Mouse (Mus musculus) midbrain, embryonic 14.5 days (tissue): Measurements from ENCODE around the gene Gm26602. TPM values are rescaled to one million over a fixed set of nuclear protein-coding genes. Genes with fewer than 3 reads are reported as not detected.
A peak's percentile ranks its signal among the peaks of the same experiment; 100 is the strongest.
"Not testable (repeated sequence)": the region's sequence is repeated elsewhere in the genome, so short reads cannot be mapped to it uniquely, and the experiment has no call there.

ENCODE experiments used
- ATAC-seq: fragments of 200-750 bp; cut with Nextera tagmentation; 2 replicates; pipeline ENCODE4 v1.8.0; 2017; ENCODE audit warnings: moderate number of reproducible peaks, moderate library complexity; ENCODE audit not compliant: low FRiP score, low TSS enrichment
- DNase-seq: peaks from one replicate; pipeline ENCODE4 v3.0.0-alpha.2; 2015
- H3K27ac ChIP-seq: fragments of 300-500 bp; sonication (generic); replicated peaks from 2 replicates; pipeline ENCODE4 v1.5.1; 2014; ENCODE audit warnings: mild to moderate bottlenecking, low read depth, low read length, moderate library complexity
- H3K27me3 ChIP-seq: fragments of 300-500 bp; sonication (generic); 2 replicates; pipeline ENCODE4 v1.6.1; 2014; ENCODE audit warnings: low read length, control low read depth, mixed read lengths; ENCODE audit not compliant: control insufficient read depth, insufficient read depth
- H3K36me3 ChIP-seq: fragments of 300-500 bp; sonication (generic); 2 replicates; pipeline ENCODE4 v1.6.1; 2014; ENCODE audit warnings: low read length, control low read depth; ENCODE audit not compliant: control insufficient read depth, insufficient read depth
- H3K4me1 ChIP-seq: fragments of 300-500 bp; sonication (generic); 2 replicates; pipeline ENCODE4 v1.6.1; 2014; ENCODE audit warnings: mild to moderate bottlenecking, antibody characterized with exemption, low read length, control low read depth; ENCODE audit not compliant: control insufficient read depth, insufficient read depth
- H3K4me2 ChIP-seq: fragments of 300-500 bp; sonication (generic); 2 replicates; pipeline ENCODE4 v1.6.1; 2014; ENCODE audit warnings: mild to moderate bottlenecking, low read length, moderate library complexity
- H3K4me3 ChIP-seq: fragments of 300-500 bp; sonication (generic); replicated peaks from 2 replicates; pipeline ENCODE4 v1.5.1; 2014; ENCODE audit warnings: low read depth, low read length
- H3K9ac ChIP-seq: fragments of 300-500 bp; sonication (generic); replicated peaks from 2 replicates; pipeline ENCODE4 v1.6.1; 2014; ENCODE audit warnings: mild to moderate bottlenecking, low read length, moderate library complexity
- H3K9me3 ChIP-seq: fragments of 300-500 bp; sonication (generic); 2 replicates; pipeline ENCODE4 v1.6.1; 2016; ENCODE audit warnings: low read length, control low read depth, mixed read lengths; ENCODE audit not compliant: control insufficient read depth
- WGBS: fragments of 180-500 bp; shearing (Covaris S2); extraction: QIAGEN DNeasy Blood & Tissue Kit; methylation state at CpG from one replicate; pipeline ENCODE4 v1.1.7; 2014; 5-methylcytosine and 5-hydroxymethylcytosine counted together
- polyA plus RNA-seq: library from polyadenylated mRNA; unstranded; fragments of >200 nt; fragmentation: Nextera tagmentation; extraction: Ambion mirVana; gene quantifications from 2 replicates; pipeline ENCODE4 v1.2.1, GENCODE M21; 2014

Gm26602 gene
- polyA plus RNA-seq, 1 experiment from 2014 or later, result 8.6 TPM

DNA sequence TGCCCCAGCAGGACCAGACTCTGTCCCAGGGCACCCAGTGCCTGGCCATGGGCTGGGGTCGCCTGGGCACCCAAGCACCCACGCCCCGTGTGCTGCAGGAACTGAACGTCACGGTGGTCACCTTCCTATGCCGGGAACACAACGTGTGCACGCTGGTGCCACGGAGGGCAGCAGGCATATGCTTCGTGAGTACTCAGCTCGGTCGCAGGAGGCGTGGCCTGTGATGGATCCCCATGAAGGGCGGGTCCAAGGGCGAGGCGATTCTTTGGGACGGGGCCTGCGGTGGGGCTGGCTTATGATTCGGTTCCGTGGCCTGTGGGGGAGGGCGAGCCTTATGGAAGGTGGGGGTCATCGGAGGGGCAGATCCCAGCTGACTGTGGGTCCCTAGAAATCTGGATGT is 28.7 kb upstream of the Gm26602 start:
- H3K36me3 ChIP-seq, result no peaks in the 10 kb centered on the region
- H3K4me2 ChIP-seq, result peak overlapping the region; percentile 29
- H3K9me3 ChIP-seq, result no peaks in the 10 kb centered on the region
- no peak overlapping the region for H3K4me3 ChIP-seq
- no peak overlapping the region for H3K27ac ChIP-seq
- WGBS, result 5% methylated on average over 22 of the region's 22 CpGs
- DNase-seq (no peak), ATAC-seq (no peak)
- no peak overlapping the region for H3K9ac ChIP-seq
- no peaks in the 10 kb centered on the region for H3K4me1 ChIP-seq
- no peaks in the 10 kb centered on the region; the same call in 1 of the 2 replicates for H3K27me3 ChIP-seq

- H3K27ac ChIP-seq, result no peak overlapping the region
- 0 out of 2 replicates have a peak, but pooled peaks have one; percentile 32 for ATAC-seq
- no peaks in the 10 kb centered on the region for H3K36me3 ChIP-seq
- H3K4me2 ChIP-seq, result no peak overlapping the region
- H3K9ac ChIP-seq, result no peak overlapping the region
- H3K9me3 ChIP-seq, result no peaks in the 10 kb centered on the region
- no peak overlapping the region for H3K4me3 ChIP-seq
- H3K27me3 ChIP-seq, result no peaks in the 10 kb centered on the region; the same call in 1 of the 2 replicates
- WGBS, result 14% methylated on average over 22 of the region's 22 CpGs
- H3K4me1 ChIP-seq, result no peaks in the 10 kb centered on the region
- DNase-seq, result peak; percentile 88
These were observed 27.2 kb upstream of the Gm26602 start for GRCm38 (mm10) chr10:79883297-79884084.

DNA sequence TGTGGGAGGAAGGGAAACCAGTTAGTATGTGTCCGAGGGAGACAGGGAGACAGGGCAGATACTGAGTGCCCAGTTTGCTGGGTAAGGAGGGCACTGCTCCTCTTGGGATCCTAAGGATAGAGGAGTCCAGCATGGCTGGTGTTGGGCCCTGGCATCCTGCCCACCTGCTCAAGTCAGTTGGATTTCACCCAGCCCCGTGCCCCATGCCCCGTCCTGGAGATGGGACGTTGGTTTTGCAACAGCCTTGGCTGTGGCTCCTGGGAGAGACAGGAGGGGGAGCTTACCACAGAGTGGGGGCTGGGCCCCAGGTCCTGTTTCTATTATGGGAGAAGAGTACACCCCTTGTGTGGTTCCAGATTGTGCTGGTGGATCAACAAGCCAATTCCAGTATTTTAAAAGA is 26.2 kb upstream of the Gm26602 start:
- Histone ChIP-seq H3K4me1 (no peaks in the 10 kb centered on the region), H3K27ac (no peak overlapping the region), H3K9me3 (no peaks in the 10 kb centered on the region), H3K9ac (no peak overlapping the region), H3K27me3 (no peaks in the 10 kb centered on the region; the same call in 1 of the 2 replicates), H3K4me2 (no peak overlapping the region), H3K4me3 (no peak overlapping the region), H3K36me3 (no peaks in the 10 kb centered on the region)
- DNase-seq (no peak), ATAC-seq (no peak)
- 65% methylated on average over 4 of the region's 4 CpGs for WGBS

- H3K4me3 ChIP-seq, H3K36me3 ChIP-seq, H3K27me3 ChIP-seq, H3K4me1 ChIP-seq, DNase-seq, H3K4me2 ChIP-seq, H3K9me3 ChIP-seq, ATAC-seq, H3K27ac ChIP-seq, H3K9ac ChIP-seq: not testable (repeated sequence)
- WGBS, result 64% methylated on average over 2 of the region's 3 CpGs
These were observed 25.7 kb upstream of the Gm26602 start for GRCm38 (mm10) chr10:79884938-79885337.

- DNase-seq (no peak), ATAC-seq (no peak)
- no peak within 1 kb of the TSS for H3K9ac ChIP-seq
- WGBS, result 89% methylated on average over 6 of the region's 6 CpGs
- no peaks in the 10 kb centered on the region for H3K4me1 ChIP-seq
- no peak within 1 kb of the TSS for H3K4me3 ChIP-seq
- H3K36me3 ChIP-seq, result no peaks in the 10 kb centered on the region
- H3K9me3 ChIP-seq, result no peaks in the 10 kb centered on the region
- H3K27ac ChIP-seq, result no peak within 1 kb of the TSS
- no peak within 1 kb of the TSS for H3K4me2 ChIP-seq
- no peaks in the 10 kb centered on the region; the same call in 1 of the 2 replicates for H3K27me3 ChIP-seq
These were observed 24.6 kb upstream of the Gm26602 start, which contains the start of gene Elane for GRCm38 (mm10) chr10:79886054-79886453. Gene Elane, plus strand, starts transcription at chr10:79886247.

- Histone ChIP-seq H3K27ac (no peak overlapping the region), H3K4me3 (no peak overlapping the region), H3K27me3 (no peaks in the 10 kb centered on the region; the same call in 1 of the 2 replicates), H3K4me1 (no peaks in the 10 kb centered on the region), H3K9me3 (no peaks in the 10 kb centered on the region), H3K4me2 (no peak overlapping the region), H3K36me3 (no peaks in the 10 kb centered on the region), H3K9ac (no peak overlapping the region)
- WGBS, result 83% methylated on average over 8 of the region's 8 CpGs
- no peak for ATAC-seq
- DNase-seq, result no peak
These were observed 24.0 kb upstream of the Gm26602 start for GRCm38 (mm10) chr10:79886611-79887010.

DNA sequence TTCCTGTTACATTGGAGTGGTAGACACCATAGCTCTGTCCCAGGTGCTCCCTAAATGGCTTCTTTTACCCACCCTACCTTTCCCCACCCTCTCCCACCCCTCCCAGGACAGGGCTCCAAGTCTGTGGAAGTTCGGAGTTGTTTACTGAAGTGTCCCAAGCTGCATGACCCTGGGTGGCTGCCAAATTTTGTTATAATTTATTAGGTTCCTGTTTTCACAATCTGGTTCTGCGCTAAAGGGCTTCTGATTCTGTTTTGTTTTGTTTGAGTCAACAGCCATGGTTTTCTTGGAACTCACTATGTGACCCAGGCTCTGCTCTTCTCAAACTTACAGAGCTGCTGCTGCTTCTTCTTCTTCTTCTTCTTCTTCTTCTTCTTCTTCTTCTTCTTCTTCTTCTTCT is 21.3 kb upstream of the Gm26602 start:
- no peaks in the 10 kb centered on the region for H3K4me1 ChIP-seq
- ATAC-seq, result no peak
- H3K9ac ChIP-seq, result no peak overlapping the region
- WGBS, result 88% methylated on average over 2 of the region's 2 CpGs
- H3K4me2 ChIP-seq, result no peak overlapping the region
- peaks cover 4% of the 10 kb centered on the region; the same call in 1 of the 2 replicates for H3K36me3 ChIP-seq
- H3K9me3 ChIP-seq, result no peaks in the 10 kb centered on the region
- no peak for DNase-seq
- H3K4me3 ChIP-seq, result no peak overlapping the region
- no peak overlapping the region for H3K27ac ChIP-seq
- H3K27me3 ChIP-seq, result no peaks in the 10 kb centered on the region

DNA sequence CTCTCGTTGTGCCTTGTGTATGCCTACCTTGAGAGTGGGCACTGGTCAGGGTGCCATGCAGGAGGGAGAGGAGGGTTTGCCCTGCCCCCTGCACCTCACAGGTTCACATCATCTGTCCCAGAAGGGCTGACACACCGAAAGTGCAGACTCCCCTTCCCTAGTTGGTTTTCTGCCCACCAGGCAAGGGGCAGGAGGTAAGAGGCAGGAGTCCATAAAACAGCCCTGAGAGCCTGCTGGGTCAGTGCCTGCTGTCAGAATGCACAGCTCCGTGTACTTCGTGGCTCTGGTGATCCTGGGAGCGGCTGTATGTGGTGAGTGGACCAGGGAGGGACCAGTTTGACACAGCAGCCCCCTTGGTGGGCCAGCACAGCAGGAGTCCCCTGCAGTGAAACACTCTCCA is 20.0 kb upstream of the Gm26602 start, which contains the start of gene Cfd:
Gene Cfd, plus strand, starts transcription at position 184 of the 400 bp plus-strand sequence.
- Histone ChIP-seq H3K4me1 (no peaks in the 10 kb centered on the region), H3K9ac (no peak within 1 kb of the TSS), H3K9me3 (no peaks in the 10 kb centered on the region), H3K36me3 (peaks cover 13% of the 10 kb centered on the region), H3K27ac (no peak within 1 kb of the TSS), H3K27me3 (no peaks in the 10 kb centered on the region), H3K4me2 (no peak within 1 kb of the TSS), H3K4me3 (no peak within 1 kb of the TSS)
- 43% methylated on average over 5 of the region's 5 CpGs for WGBS
- ATAC-seq (no peak), DNase-seq (no peak)
